8 mouse cellular contexts compared by ENCODE assay signal in the genomic region with DNA sequence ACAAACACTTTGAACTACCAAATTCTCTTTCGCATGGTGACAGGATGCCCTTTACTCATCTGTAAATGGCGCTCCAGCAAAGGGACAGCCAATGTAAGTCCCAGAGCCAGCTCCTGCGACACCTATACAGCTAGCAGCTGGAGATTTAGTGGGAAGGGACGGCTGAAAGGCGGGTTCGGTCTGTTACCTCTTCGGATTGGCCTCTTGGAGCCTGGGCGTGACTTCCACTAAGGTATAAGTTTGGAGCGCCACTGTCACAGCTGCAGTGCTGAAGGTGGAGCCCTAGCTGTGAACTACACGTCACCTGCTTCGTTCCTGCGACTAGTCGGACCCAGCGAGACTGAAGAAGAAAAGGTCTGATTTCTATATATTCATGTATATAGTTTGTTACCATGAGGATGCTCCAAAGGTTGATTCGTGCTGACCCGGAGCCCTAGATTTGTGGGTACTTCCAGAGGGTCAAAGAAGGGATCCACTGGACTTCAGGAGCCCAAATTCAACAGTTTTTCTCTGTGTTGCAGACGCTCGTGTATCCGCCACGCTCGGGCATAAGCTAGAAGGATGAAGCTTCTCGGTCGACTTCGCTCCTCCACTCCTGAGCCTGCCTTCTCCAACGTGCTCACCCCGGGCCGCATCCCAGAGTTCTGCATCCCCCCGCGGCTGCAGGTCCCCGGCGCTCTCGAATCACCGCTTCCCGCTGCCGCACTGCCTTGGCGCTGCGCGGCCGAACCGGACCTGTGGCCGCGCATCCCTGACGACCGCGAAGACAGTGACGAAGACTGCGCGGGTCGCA. TPM values are rescaled to one million over a fixed set of nuclear protein-coding genes. Genes with fewer than 3 reads are reported as not detected.
A peak's percentile ranks its signal among the peaks of the same experiment; 100 is the strongest.
DNase-seq lines count a peak whose midpoint lies in the region; ATAC-seq and TF ChIP-seq lines count a peak whose summit lies in the region.

TSS of gene C2cd4b (plus strand) at position 275 of the 793 bp plus-strand sequence.

- TF ChIP-seq CTCF in kidney, postnatal 0 days (IDR thresholded peaks at IDR 0.05; ENCODE audit: low read depth) = no peak

- no peak within 1 kb of the TSS for H3K27ac ChIP-seq in embryonic facial prominence, embryonic 13.5 days
- H3K27ac ChIP-seq in heart, embryonic 15.5 days = peak within 1 kb of the TSS; percentile 85
- H3K27ac ChIP-seq in kidney, postnatal 0 days = no peak within 1 kb of the TSS
- no peak within 1 kb of the TSS for H3K27ac ChIP-seq in liver, embryonic 13.5 days
- peak within 1 kb of the TSS; percentile 69 for H3K27ac ChIP-seq in neural tube, embryonic 14.5 days (ENCODE audit: low read depth, low read length)

- H3K4me3 ChIP-seq in embryonic facial prominence, embryonic 13.5 days = peak within 1 kb of the TSS; percentile 64
- peak within 1 kb of the TSS; percentile 72 for H3K4me3 ChIP-seq in heart, embryonic 15.5 days
- peak within 1 kb of the TSS; percentile 52 for H3K4me3 ChIP-seq in kidney, postnatal 0 days (replicated peaks; ENCODE audit: low read depth, low read length)
- peak within 1 kb of the TSS; percentile 50 for H3K4me3 ChIP-seq in liver, embryonic 13.5 days (replicated peaks)
- H3K4me3 ChIP-seq in neural tube, embryonic 14.5 days (ENCODE audit: low read depth, low read length) = peak within 1 kb of the TSS; percentile 60

- H3K9me3 ChIP-seq in embryonic facial prominence, embryonic 13.5 days = no peaks in the 10 kb centered on the region
- no peaks in the 10 kb centered on the region for H3K9me3 ChIP-seq in heart, embryonic 15.5 days (replicated peaks)
- H3K9me3 ChIP-seq in kidney, postnatal 0 days (replicated peaks; ENCODE audit: low read length) = no peaks in the 10 kb centered on the region
- no peaks in the 10 kb centered on the region for H3K9me3 ChIP-seq in liver, embryonic 13.5 days (replicated peaks)
- no peaks in the 10 kb centered on the region for H3K9me3 ChIP-seq in neural tube, embryonic 14.5 days (ENCODE audit: control insufficient read depth, low read length)

- peaks cover 51% of the 10 kb centered on the region for H3K27me3 ChIP-seq in embryonic facial prominence, embryonic 13.5 days
- peaks cover 35% of the 10 kb centered on the region for H3K27me3 ChIP-seq in heart, embryonic 15.5 days
- H3K27me3 ChIP-seq in kidney, postnatal 0 days (ENCODE audit: insufficient read depth, low read length) = peaks cover 11% of the 10 kb centered on the region
- peaks cover 66% of the 10 kb centered on the region for H3K27me3 ChIP-seq in liver, embryonic 13.5 days
- H3K27me3 ChIP-seq in neural tube, embryonic 14.5 days (ENCODE audit: control insufficient read depth, insufficient read depth, low read length) = peaks cover 8% of the 10 kb centered on the region

- peak; percentile 7 for DNase-seq in urinary bladder, postnatal 25 days (ENCODE audit: low spot score)
- DNase-seq in urinary bladder, adult 2 months (ENCODE audit: low spot score) = no peak
- peak; percentile 70 for DNase-seq in kidney, postnatal 0 days (ENCODE audit: low spot score)
- no peak for DNase-seq in liver, embryonic 13.5 days
- DNase-seq in spleen, adult 18-20 months = no peak

- peaks cover 13% of the 10 kb centered on the region for H3K4me1 ChIP-seq in embryonic facial prominence, embryonic 13.5 days
- H3K4me1 ChIP-seq in heart, embryonic 15.5 days (replicated peaks) = peaks cover 19% of the 10 kb centered on the region
- no peaks in the 10 kb centered on the region; the same call in 1 of the 2 replicates for H3K4me1 ChIP-seq in kidney, postnatal 0 days (replicated peaks; ENCODE audit: insufficient read depth, low read length)
- H3K4me1 ChIP-seq in liver, embryonic 13.5 days (replicated peaks) = no peaks in the 10 kb centered on the region
- H3K4me1 ChIP-seq in neural tube, embryonic 14.5 days (ENCODE audit: control insufficient read depth, insufficient read depth, low read length) = peaks cover 5% of the 10 kb centered on the region; the same call in 1 of the 2 replicates

- H3K36me3 ChIP-seq in embryonic facial prominence, embryonic 13.5 days = no peaks in the 10 kb centered on the region
- no peaks in the 10 kb centered on the region for H3K36me3 ChIP-seq in heart, embryonic 15.5 days
- H3K36me3 ChIP-seq in kidney, postnatal 0 days (ENCODE audit: insufficient read depth, low read length) = no peaks in the 10 kb centered on the region
- H3K36me3 ChIP-seq in liver, embryonic 13.5 days = no peaks in the 10 kb centered on the region
- no peaks in the 10 kb centered on the region for H3K36me3 ChIP-seq in neural tube, embryonic 14.5 days (ENCODE audit: control insufficient read depth, insufficient read depth, low read length)

- no peak for ATAC-seq in embryonic facial prominence, embryonic 13.5 days (ENCODE audit: insufficient number of reproducible peaks, insufficient read depth, low FRiP score, low TSS enrichment, low read depth)
- ATAC-seq in heart, embryonic 15.5 days (replicated peaks; ENCODE audit: insufficient number of reproducible peaks, insufficient read depth, low FRiP score, low read depth) = peak; percentile 80
- ATAC-seq in kidney, postnatal 0 days (replicated peaks; ENCODE audit: low FRiP score, low read depth) = peak; percentile 55; the same call in 1 of the 2 replicates
- no peak for ATAC-seq in liver, embryonic 13.5 days (ENCODE audit: low read depth)
- ATAC-seq in neural tube, embryonic 14.5 days (ENCODE audit: low read depth) = 0 out of 2 replicates have a peak, but pooled peaks have one; percentile 22

- H3K4me2 ChIP-seq in embryonic facial prominence, embryonic 13.5 days = peak within 1 kb of the TSS; percentile 98
- H3K4me2 ChIP-seq in heart, embryonic 15.5 days = peak within 1 kb of the TSS; percentile 98
- H3K4me2 ChIP-seq in kidney, postnatal 0 days (ENCODE audit: low read length) = peak within 1 kb of the TSS; percentile 96
- peak within 1 kb of the TSS; percentile 65 for H3K4me2 ChIP-seq in liver, embryonic 13.5 days
- peak within 1 kb of the TSS; percentile 74 for H3K4me2 ChIP-seq in neural tube, embryonic 14.5 days (ENCODE audit: low read depth, low read length)

- H3K9ac ChIP-seq in embryonic facial prominence, embryonic 13.5 days = peak within 1 kb of the TSS; percentile 75
- H3K9ac ChIP-seq in heart, embryonic 15.5 days = peak within 1 kb of the TSS; percentile 75
- H3K9ac ChIP-seq in kidney, postnatal 0 days (ENCODE audit: low read depth, low read length) = peak within 1 kb of the TSS; percentile 28; the same call in 1 of the 2 replicates
- no peak within 1 kb of the TSS for H3K9ac ChIP-seq in liver, embryonic 13.5 days
- H3K9ac ChIP-seq in neural tube, embryonic 14.5 days (replicated peaks; ENCODE audit: low read depth, low read length) = peak within 1 kb of the TSS; percentile 76

- whole genome bisulfite sequencing in embryonic facial prominence, embryonic 13.5 days = 1% methylated on average over 49 of the region's 49 CpGs
- 2% methylated on average over 49 of the region's 49 CpGs for WGBS in heart, embryonic 15.5 days
- under 1% methylated on average over 49 of the region's 49 CpGs for WGBS in kidney, postnatal 0 days
- 2% methylated on average over 49 of the region's 49 CpGs for WGBS in liver, embryonic 13.5 days (ENCODE audit: insufficient replicate concordance)
- 1% methylated on average over 49 of the region's 49 CpGs for WGBS in neural tube, embryonic 14.5 days

RNA-seq across cellular contexts. Expression of gene C2cd4b, which starts in this region (rescaled TPM):
- not detected in 2 replicates for polyA plus RNA-seq in urinary bladder, adult 2 months (2012; rRNA removed)
- 0.15 and 0.19 TPM in 2 replicates for polyA plus RNA-seq in embryonic facial prominence, embryonic 13.5 days (2015; fragmentation: Nextera tagmentation; extraction: Ambion mirVana)
- 1.1 TPM in 2 replicates for polyA plus RNA-seq in heart, embryonic 15.5 days (2015; fragmentation: Nextera tagmentation; extraction: Ambion mirVana)
- 0.32 and 0.54 TPM in 2 replicates for polyA plus RNA-seq in kidney, postnatal 0 days (2015; fragmentation: Nextera tagmentation; extraction: Ambion mirVana)
- not detected in 2 replicates for polyA plus RNA-seq in liver, embryonic 13.5 days (2015; fragmentation: Nextera tagmentation; extraction: Ambion mirVana)
- polyA plus RNA-seq in neural tube, embryonic 14.5 days (2014; fragmentation: Nextera tagmentation; extraction: Ambion mirVana) = 1.6 and 1.9 TPM in 2 replicates

Comparison
In these comparisons a context has a peak if more than half of its experiments do, and no peak if none do; other contexts are left out.
1. Peak in DNase-seq, ATAC-seq, H3K4me3 ChIP-seq, H3K9ac ChIP-seq and H3K4me2 ChIP-seq in kidney, postnatal 0 days; RNA of the gene not detected or under 1 TPM.
2. ATAC-seq: peak in heart, embryonic 15.5 days (single experiment) and neural tube, embryonic 14.5 days (single experiment); none in embryonic facial prominence, embryonic 13.5 days (single experiment) and liver, embryonic 13.5 days (single experiment).
3. H3K27ac ChIP-seq: peak in heart, embryonic 15.5 days (single experiment) and neural tube, embryonic 14.5 days (single experiment); none in embryonic facial prominence, embryonic 13.5 days (single experiment), kidney, postnatal 0 days (single experiment) and liver, embryonic 13.5 days (single experiment).
4. Peak in every context shown above with its lines, with median percentiles within 50 percentile points of each other: H3K4me2 ChIP-seq and H3K4me3 ChIP-seq.